Mouse (Mus musculus): ENCODE measurements at regions not wholly inside any gene's neighbourhood (a gene's known extent, or its start where the extent isn't known, plus 50 kb on each side); places are given as distances from the start of the nearest gene placed in this dataset.

DNA sequence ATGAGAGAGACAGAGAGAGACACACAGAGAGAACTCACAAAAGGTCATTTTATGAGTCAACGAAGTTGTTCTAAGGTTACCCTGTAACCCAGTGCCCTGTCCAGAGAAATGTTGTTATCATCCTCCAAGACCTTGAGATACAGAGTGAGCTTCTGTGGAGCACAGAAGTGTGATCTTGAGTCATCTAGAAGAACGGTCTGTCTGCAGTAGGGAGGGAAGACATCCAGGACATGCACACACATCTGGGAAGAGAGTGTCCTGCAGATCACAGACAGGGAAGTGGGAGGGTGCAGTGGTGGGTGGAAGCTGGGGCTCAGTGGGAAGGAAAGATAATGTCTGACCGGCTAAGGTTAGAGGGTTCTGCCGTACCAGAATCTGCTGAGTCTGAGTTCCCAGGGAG lies 155.3 kb downstream of the Fam169b start:
- no peak for DNase-seq

DNA sequence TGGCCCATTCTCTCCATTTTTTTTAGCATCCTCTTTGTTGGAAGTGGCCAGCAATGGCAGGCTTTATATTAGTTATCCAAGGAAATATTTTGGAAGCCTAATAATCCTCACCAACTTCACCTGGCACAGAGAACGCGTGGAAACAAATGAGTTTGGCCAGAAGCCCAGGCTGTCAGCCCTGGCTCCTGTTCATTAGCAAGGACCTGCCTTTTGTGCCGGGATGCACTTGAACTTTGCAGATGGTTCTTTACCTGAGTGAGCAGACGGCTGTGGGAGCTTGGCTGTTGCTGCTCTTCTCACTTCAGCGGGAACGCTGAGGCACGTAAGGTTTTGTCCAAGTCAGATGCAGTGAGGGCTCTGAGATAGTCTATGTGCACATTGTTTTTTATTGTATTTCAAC lies 142.3 kb downstream of the Fam169b start:
- no peak for DNase-seq

DNA sequence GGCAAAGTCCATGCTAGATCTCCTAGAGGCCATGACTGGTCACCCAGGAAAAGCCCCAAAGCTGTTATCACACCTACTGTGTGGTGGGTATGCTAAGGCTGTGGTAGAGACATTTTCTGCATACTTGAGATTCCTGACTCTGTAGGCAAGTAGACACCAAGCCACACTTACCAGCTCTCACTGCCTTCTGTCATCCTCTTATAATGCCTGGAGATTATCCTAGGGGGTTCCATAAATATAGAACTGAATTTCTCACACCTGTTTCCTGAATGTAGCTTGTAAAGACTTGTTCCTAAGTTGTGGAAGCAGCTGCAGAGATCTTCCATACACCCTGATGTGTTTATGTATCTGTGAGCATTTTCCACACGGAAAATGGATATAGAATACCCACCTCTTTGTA lies 139.1 kb downstream of the Fam169b start:
- DNase-seq: no peak

Measured in spleen, adult 18-20 months (tissue).